Mouse (Mus musculus): ENCODE data around the gene Nufip1. TPM values are rescaled to one million over a fixed set of nuclear protein-coding genes. Genes with fewer than 3 reads are reported as not detected.
"Not testable (repeated sequence)": the region's sequence is repeated elsewhere in the genome, so short reads cannot be mapped to it uniquely, and the experiment has no call there.

Nufip1 gene
- polyA plus RNA-seq, 1 experiment, result 2.6 TPM

DNA sequence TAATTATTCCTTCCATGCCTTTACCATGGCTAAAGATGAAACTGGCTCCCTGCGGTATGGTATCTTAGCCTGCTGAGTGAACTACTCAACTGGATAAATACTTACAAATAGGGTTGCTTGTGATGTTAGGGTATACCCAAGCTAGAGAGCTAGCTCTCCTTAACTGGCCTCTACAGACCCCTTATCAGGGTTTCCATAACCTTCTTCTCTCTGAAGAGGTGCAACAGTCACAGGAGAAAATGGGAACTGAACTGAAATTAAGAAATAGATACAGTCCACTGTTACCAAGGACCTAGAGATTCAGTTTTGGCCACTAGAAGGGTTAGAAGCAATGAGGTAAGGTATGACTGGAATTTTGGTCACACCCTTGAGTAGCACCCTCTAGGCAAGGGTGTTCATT lies 34.6 kb downstream of the Nufip1 start:
- no peak for DNase-seq (ENCODE audit: low read depth)

DNA sequence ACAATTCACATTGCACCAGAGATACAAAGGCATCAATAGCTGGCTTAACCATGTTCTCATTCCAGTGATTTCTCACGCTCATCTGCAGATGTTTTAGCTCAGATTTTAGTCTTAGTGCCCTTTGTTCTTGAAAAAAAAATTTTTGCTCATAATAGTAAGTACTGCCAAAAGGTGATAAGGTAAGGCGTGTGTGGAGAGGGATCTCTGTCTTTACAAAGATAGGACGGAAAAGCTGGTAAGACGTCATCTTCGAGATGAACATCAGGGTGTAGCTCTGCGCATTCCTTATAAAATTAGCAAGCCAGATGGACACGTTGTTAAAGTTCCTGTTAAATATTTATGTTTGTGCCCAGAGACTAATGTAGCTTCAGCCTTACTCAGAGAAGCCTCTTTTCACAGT lies 35.2 kb downstream of the Nufip1 start:
- no peak for DNase-seq (ENCODE audit: low read depth)

DNA sequence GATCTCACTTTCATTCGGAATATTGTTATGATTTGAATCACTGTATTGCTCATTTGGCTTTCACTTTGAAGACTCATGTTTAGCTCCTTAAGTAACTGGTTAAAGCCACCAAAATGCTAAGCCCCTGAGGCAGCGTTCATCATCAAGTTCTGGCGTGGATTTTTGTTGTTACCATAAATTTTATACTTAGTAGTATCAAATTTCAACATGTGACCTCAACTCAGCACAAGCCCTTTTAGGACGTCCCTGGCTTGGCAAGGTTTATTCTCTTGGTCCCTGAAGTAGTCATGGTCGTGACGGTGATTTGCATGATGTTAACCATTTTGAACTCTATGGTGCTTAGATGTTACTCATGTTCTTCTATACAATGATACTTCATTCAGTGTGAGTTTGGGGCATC lies 36.4 kb downstream of the Nufip1 start:
- no peak for DNase-seq (ENCODE audit: low read depth)

DNA sequence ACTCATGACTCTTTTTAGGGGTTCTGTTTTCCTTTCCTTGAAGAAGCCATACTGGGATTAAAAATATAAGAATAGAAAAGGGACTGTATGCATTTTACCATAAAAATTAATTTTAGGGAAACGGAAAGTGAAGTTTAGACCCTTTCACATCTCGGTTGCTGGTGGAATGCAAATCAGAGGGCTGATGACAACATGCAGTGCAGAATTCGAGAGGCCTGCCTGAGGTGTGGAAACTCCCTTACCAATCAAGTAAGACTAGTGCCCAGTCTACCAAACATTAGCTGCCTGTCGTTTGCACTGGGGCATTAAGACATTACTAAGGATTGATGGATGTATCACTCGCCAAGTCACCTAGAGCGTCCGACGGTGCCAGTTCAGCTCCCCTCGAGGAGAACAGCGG lies 37.6 kb downstream of the Nufip1 start:
- no peak for DNase-seq (ENCODE audit: low read depth)

DNA sequence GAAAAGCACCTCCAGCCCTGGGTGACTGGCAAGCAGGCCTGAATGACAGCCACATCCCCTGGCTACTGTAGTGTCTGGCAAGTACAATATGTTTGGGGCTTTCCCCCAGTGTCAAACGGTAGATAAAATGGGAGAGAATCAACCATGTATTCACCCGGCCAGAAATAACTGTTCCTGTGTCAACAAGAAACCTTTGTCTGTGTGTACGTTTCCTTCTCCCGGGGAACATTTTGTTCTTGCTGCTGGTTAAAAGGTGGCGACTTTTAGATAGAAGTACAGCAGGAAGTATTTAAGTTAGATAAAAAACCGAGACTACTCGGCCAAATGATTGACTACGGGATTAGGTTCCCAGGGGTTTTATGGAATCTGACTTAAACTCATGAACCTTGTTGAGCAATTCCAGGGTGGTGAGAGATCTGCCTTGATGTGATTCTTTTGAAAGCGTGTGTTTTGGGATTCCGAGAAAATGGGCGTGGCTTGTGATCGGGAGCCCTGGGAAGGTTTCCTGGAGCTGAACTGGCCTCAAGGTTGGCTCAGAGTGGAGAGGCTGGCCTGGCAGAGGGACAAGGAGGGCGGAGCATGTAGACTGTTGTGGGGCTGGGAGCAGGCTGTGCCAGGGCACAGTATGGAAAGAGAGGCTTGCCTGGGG lies 39.0 kb downstream of the Nufip1 start:
- DNase-seq (ENCODE audit: low read depth), result peak; percentile 72

DNA sequence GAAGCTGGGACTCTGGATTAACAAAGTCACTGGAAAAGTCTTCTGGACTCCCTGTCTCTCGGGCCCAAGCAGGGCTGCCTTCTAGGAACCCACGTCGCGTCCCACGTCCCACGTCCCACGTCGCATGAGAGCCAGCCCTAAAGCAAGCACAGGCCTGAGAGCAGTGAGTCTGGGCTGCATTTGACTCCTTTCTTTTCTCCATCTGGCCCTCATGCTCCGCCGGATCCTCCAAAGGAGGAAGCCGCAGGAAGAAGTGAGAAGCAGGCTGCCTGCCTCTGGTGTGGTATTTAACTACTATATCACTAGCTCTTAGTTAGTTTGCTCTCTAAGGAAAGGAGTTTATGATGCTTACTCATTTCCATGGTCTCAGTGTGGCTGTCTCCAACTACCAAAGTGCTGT lies 39.8 kb downstream of the Nufip1 start:
- no peak for DNase-seq (ENCODE audit: low read depth)

DNA sequence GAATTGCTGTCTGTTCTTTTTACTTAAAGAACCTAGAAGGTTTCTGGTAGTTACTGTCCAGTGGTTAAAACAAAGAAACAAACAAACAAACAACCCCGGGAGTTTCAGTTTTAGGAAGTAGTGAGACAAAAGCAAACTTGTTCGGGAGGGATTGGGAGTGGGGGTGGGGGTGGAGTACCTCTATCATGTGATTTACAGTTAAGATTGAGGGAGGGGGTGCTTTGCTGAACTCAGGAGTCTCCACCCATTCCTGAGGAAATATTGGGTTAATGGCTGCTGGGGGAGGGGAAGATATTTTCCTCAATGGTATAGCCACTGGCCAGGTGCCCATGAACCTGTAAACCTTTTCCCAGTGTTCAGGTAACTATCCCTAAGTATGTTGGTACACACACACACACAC lies 40.3 kb downstream of the Nufip1 start:
- DNase-seq (ENCODE audit: low read depth), result no peak

DNA sequence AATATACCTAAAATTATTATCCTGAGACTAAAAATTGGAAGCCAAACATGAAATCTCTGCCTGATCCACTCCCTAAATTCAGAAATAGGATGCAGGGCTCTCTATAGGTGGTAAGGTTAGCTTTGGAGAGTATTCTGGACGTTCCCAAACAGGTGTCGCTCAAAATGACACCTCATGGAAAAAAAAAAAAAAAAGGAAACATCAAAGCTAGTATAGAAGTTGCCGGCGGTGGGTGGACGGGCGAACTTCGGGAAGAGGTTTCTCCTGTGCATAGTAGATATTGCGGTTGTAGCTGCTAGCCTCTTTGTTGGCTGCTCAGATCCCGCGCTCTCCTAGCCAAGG lies 41.1 kb downstream of the Nufip1 start:
- no peak for DNase-seq (ENCODE audit: low read depth)

DNA sequence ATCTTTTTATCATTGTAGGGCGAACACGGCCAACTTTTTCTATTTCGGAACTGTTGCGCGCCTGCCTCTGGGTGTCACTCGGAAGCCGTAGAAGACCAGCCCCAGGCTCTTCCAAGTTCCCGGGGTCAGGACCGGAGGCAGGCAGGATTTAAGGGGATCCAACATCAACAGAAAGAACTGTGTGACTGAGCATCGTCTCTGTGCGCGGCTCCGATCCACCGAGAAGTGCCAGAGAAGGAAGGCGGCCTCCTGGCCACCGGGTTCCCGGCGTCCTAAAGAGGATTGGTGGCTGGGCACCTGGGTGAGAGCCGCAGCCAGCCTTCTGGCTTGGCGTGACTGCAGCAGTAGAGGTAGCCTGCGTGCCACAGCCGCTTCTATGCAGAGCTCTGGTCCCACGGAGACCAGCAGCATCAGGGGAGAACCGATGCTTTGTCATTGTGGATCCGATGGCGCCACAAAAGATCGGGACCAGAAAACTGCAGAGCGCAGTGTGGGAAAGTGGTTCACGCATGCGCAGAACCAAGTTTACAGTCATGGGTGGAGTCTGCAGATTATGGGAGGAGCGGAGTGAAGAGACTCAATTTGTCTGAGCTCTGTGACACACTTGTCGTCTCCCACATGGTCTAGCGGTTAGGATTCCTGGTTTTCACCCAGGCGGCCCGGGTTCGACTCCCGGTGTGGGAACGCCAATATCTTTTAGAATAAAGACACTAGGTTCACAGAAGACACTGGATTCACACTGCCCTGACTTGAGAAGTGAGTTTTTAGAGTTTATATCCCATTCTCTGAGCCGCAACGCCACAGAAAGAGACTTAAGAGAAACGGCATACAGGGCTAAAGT lies 41.7 kb downstream of the Nufip1 start:
- DNase-seq (ENCODE audit: low read depth), result peak; percentile 67

DNA sequence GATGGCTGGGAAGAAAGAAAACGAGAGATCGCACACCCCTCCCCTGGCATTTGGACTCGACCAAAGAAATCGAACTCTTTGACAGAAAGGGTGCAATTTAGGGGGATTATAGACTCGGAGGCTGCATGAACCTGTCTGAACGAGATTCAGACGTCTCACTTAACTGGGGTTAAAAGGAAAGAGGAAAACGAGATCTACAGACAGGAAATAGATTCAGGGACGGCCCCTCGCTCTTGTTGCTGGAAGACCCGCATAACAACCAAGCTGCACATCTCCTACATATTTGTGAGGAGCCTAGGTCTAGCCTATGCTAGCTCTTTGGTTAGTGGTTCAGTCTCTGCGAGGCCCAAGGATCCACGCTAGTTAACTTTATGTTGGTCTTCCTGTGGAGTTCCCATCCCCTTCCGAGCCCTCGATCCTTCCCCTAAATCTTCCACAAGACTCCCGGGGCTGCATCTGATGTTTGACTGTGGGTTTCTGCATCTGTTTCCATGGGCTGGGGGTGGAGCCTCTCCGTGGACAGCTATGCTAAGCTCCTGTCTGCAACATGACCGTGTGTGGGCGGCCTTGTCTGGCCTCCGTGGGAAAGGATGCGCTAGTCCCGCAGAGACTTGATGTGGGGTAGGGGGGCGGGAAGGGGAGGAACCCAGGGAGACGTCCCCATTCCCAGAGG lies 42.4 kb downstream of the Nufip1 start:
- DNase-seq (ENCODE audit: low read depth), result no peak

DNA sequence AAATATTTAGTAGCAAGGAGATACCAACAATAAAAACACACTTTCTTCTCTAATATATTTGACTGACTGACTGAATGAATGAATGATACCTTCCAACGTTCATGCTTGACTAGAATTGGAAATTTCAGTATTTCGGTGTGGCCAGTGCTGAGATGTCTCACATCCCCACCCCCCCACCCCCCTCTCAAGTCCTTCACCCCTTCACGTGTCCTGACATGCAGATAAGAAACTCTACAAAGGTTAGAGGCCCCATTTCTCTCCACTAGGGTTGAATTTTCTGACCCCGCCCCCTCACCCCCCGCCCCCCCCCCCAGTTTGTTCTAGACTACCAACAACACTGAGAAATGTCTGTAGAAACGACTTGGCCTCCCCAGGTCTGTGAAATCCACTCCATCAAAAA lies 43.1 kb downstream of the Nufip1 start:
- DNase-seq (ENCODE audit: low read depth), result no peak

DNA sequence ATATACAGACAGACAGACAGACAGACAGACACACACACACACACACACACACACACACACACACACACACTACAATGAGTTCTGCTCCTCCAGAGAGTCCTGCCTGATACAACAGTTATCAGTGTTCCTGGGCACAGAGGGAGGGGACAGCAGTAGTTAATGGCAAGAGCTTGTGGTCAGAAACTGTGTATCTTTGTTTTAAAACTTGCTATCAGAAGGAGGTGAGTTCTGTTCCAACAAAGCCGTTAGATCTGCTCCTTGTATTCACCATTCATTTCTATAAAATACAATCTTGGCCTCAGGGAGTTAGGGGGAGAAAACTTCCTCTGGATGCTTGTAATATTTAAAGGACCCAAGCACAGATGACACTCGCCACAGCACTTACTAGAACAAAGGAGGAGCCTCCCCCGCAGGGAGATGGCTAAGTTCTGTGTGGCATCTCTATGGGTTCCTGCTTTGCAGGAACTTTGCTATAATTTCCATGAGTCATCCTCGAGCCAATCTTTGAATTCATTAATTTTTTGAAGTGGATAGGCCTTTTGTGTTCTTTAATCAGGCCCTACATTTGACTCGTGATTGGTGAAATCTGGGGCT lies 47.6 kb downstream of the Nufip1 start:
- DNase-seq (ENCODE audit: low read depth), result no peak

DNA sequence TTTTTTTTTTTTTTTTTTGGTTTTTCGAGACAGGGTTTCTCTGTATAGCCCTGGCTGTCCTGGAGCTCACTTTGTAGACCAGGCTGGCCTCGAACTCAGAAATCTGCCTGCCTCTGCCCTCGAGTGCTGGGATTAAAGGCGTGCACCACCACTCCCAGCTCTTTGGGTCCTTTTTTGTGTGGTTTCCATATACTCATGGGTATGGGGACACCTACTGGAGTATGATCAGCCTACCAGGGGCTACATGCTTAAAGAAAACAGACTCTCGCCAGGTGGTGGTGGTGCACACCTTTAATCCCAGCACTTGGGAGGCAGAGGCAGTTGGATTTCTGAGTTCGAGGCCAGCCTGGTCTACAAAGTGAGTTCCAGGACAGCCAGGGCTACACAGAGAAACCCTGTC lies 49.9 kb downstream of the Nufip1 start:
- DNase-seq (ENCODE audit: low read depth), result not testable (repeated sequence)

DNA sequence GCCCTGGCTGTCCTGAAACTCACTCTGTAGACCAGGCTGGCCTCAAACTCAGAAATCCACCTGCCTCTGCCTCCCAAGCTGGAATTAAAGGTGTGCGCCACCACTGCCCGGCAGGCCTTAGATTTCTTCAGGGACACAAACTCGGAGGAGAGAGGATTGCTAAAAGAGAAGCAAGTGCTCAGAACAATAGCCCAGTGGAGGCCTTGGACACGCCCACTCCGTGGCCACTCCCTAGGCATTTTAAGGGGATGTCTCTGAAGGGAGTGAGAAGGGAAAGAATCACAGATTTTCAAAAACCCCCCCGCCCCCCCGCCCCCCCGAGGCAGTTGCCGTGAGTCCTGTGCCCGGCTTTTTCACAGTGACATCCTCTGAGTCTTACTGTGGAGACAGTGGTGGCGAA lies 53.5 kb downstream of the Nufip1 start:
- no peak for DNase-seq (ENCODE audit: low read depth)

DNA sequence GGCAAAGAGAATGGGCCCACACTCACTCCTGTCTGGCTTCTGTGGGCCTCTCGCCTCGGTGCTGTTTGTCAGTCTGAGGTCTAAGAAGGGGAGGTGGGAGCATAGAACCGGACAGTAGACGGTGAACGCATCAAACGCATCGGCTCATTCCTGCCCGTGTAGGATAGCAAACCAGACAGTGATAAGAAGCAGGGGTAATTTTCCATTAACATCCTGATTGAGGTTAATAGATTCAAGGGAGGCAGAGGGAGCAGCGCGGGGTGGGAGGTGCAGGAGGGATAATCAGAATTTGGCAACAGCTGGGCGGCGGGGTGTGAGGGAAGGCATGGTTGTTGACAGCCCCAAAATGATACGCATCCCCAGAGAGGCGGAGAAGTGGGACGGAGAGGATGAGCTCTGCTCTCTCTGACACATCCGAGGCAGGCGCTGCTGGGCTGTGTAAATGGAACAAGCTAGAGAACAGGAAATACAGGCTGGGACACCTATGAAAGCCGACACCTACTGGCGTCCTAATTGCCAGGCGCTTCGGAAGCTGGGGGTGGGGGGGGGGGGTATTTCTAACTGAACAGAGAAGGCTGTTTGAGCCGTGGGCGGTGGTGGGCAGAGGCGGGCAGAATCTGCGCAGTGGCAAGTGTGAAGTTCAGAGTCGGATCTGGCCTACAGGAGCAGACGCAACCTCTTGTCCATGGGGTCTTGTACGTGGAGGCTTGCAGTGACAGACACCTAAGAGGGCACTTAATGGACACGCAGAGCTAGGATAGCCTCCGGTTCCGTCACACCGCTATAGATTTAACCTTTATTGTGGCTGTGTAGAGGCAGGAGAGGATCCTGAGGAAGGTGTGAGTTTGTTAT lies 54.4 kb downstream of the Nufip1 start:
- DNase-seq (ENCODE audit: low read depth), result no peak

DNA sequence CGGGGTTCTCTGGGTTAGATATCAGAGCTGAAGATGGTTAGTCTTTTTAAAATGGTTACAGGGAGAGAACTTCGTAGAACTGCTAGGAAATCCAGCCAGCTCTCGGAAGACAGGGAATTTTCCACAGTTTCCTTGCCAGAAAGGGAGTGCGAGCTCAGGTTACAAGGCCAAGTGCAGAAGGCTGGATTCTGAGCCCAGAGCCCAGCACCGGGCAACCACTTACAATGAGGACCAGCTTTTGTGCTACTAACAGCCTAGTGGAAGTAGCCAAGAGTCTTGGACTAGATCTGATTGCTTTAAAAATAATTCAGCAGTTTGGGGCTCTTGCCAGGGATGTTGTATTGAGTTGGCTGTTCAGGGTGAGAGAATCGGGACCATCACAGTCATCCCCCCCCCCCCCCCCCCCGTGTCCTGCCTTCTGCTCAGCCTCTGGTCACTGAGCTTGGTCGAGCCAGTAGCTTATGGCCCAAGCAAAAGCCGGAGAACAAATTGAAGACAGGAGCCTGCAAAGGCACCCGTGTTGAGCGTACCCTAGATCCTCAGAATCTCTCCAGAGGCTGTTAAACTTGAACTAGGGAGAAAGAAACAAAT lies 59.3 kb downstream of the Nufip1 start:
- DNase-seq (ENCODE audit: low read depth), result no peak

DNA sequence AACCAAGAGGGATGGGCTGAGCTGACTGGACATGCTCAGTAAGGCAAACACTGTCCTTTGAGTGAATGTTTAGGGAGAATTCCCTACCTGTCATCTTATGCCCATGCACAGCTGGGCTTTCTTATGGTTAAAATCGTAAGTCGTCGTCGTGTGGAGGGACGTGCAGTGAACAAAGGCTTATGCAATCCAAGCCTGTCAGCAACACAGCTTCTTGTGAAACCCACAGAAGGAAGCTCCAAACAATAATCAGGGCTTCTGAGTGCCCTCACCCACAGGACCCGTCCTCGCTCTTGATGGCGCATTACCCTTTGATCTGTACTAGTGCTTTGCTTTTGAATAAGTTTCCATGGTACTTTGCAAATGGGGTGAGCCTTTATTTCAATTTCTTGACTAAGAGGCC lies 60.6 kb downstream of the Nufip1 start:
- no peak for DNase-seq (ENCODE audit: low read depth)

DNA sequence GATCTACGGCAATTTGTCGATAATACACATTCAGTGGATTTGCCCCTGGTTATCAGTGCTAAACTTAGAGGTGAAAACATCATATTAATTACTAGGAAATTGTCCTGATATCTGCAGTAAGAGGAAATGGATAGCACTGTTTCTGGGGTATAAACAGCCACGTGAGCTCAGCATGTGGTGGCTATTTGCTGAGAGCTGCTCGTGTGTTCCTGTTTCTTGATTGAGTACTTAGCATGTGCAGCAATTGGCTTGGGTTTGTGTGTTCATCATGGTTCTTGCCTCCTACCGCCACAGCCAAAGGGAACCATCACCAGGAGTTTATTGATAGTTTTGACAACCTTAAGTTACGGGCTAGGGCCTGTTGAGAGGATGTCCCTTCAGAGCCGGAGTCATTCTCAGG lies 63.6 kb downstream of the Nufip1 start:
- no peak for DNase-seq (ENCODE audit: low read depth)

DNA sequence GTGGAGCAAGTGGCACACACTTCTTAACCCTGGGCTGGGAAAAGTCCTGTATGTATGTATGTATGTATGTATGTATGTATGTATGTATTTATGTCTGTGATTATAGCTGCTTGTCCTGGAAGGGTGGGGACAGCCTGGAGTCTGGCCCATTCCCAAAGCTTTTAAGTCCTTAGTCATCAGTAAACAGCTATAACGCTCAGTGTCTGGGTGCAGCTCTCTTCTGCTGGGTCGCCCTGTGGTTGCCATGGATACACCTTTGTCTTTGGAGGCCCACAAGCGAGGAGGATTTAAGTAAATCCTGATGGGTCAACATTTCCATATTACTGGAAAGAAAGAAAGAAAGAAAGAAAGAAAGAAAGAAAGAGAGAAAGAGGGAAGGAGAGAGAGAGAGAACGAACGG lies 65.1 kb downstream of the Nufip1 start:
- DNase-seq (ENCODE audit: low read depth), result no peak

DNA sequence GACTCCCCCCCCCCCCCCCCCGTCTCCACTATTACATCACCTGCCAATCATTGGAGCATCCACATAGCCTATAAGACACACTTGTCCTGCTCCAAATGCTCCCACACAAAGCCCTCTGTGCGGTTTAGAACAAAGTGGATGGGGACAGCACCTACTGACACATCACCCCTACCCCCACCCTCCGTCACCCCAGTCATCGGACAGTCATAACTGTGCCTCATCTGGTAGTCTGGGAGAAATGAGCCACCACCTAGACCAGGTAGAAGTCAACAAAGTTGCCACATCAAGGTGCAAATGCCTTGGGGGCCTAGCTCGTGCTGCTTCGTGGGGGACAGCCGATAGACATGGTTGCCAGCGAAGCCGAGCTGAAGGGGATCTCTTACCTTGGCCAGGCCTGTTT lies 66.5 kb downstream of the Nufip1 start:
- no peak for DNase-seq (ENCODE audit: low read depth)

DNA sequence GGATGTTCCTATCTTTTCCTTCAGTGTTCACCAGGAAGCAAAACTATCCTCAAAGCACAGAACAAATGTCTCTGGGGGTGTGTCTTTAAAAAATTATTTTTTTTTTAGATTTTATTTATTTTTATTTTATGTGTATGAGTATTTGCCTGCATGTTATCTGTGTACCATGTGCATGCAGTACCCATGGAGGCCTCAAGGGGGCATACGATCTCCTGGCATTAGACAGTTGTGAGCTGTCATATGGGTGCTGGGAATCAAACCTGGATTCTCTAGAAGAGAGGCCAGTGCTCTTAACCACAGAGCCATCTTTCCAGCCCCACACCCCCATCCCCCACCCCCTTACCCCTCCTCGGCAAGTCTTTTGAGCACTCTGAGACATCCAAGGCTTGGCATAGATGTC lies 67.8 kb downstream of the Nufip1 start:
- DNase-seq (ENCODE audit: low read depth), result no peak
